Mouse (Mus musculus) cortical plate, adult 2 months (tissue): ENCODE results near the gene Pebp1.

ENCODE experiments used
- CTCF ChIP-seq: fragments of 200-500 bp; IDR thresholded peaks from 2 replicates; pipeline ENCODE4 v1.5.1; 2011; ENCODE audit warnings: mild to moderate bottlenecking, control low read depth, low read length; ENCODE audit not compliant: insufficient read depth; ENCODE audit errors: extremely low read depth
- POLR2A ChIP-seq: fragments of 200-500 bp; IDR thresholded peaks from 2 replicates; pipeline ENCODE4 v1.6.1; 2011; ENCODE audit warnings: mild to moderate bottlenecking, low read length, control low read depth; ENCODE audit not compliant: insufficient read depth; ENCODE audit errors: extremely low read depth

DNA sequence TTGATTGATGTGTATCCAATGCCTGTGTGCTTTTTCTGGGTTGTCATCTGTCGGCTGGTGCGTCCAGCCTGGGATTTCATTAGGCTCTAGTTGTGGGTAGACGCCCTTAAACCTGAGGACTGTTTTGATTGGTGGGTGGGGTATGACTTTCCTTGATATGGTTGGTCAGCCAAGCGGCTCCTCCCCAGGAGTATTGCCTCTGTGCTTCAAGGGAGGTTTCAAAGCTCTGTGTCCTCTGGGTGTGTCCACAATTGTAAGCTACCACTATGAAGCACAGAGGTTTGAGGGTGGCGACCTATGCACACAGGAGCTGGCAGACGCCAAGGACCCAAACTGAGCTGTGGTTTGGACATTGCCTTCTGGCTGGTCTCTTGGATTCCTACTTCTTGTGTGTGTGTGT, 5.1 kb upstream of the Pebp1 start:
- TF ChIP-seq CTCF (no peak), POLR2A (no peak)
